ENCODE assay signal across 22 mouse cellular contexts in genomic region chr4:140809118-140809517, GRCm38 (mm10). TPM values are rescaled to one million over a fixed set of nuclear protein-coding genes. Genes with fewer than 3 reads are reported as not detected.
DNase-seq lines count a peak whose midpoint lies in the region; TF ChIP-seq lines count a peak whose summit lies in the region.
"Had no signal": no experiment of that assay in that cellular context is flagged by ENCODE, and none has a peak within 500 bp of the region (broad histone marks: within the 10 kb centered on the region; RNA-seq: fewer than 3 reads in every experiment).

No protein-coding gene starts in this region.

- no peak overlapping the region for H3K4me3 ChIP-seq in myocyte
- H3K4me3 ChIP-seq in layer of hippocampus, adult 2 months: no peak overlapping the region
- H3K4me3 ChIP-seq: gastrocnemius, adult 2 months; heart, adult 2 months; liver, embryonic 12.5 days had no signal

- peak overlapping the region; percentile 73 for H3K4me2 ChIP-seq in myocyte (ENCODE audit: low read depth)
- H3K4me2 ChIP-seq: liver, embryonic 12.5 days had no signal

- H3K27me3 ChIP-seq in myocyte (ENCODE audit: control insufficient read depth, insufficient read depth, insufficient read length): no peaks in the 10 kb centered on the region

- H3K36me3 ChIP-seq in myocyte (ENCODE audit: control insufficient read depth, insufficient read depth): no peaks in the 10 kb centered on the region
- H3K36me3 ChIP-seq: liver, embryonic 12.5 days had no signal

- H3K79me2 ChIP-seq in myocyte (ENCODE audit: control insufficient read depth, insufficient read depth): no peaks in the 10 kb centered on the region

- TF ChIP-seq POLR2A in myocyte (IDR thresholded peaks at IDR 0.05; ENCODE audit: insufficient read length, low read depth): peak; percentile 21

- H3ac ChIP-seq in myocyte (ENCODE audit: control insufficient read depth, insufficient read length): no peak overlapping the region

- H3K27ac ChIP-seq in layer of hippocampus, adult 2 months: no peak overlapping the region
- H3K27ac ChIP-seq: gastrocnemius, adult 2 months; heart, adult 2 months; liver, embryonic 12.5 days had no signal

- DNase-seq in adrenal gland, adult 2 months: peak; percentile 68
- DNase-seq in adrenal gland, adult 8-10 months: no peak
- peak; percentile 35 for DNase-seq in ovary, adult 18-20 months (ENCODE audit: low spot score)
- no peak for DNase-seq in ovary, postnatal 14 days (ENCODE audit: low spot score)
- peak; percentile 66 for DNase-seq in adrenal gland, postnatal 25 days
- no peak for DNase-seq in natural killer cell, adult 2 months (ENCODE audit: low spot score in 2 of 2)
- DNase-seq in layer of hippocampus, adult 2 months (ENCODE audit: low spot score in 2 of 2): no peak
- DNase-seq: B cell, adult 2 months; cerebellum, adult 9-10 months; gastrocnemius, adult 2 months; kidney, adult 11 months; kidney, postnatal 14 days; left cerebral cortex, postnatal 4 days; spleen, adult 18-20 months; thymus, postnatal 14 days had no signal

- no peak for TF ChIP-seq CTCF in layer of hippocampus, adult 2 months (conservative IDR thresholded peaks at IDR 0.05)

TF ChIP-seq in myocyte, 11 proteins besides CTCF, POLR2A, EP300 and RAD21:
- TF ChIP-seq POLR2AphosphoS2 (IDR thresholded peaks at IDR 0.05; ENCODE audit: insufficient read length, low read depth) (no peak), MYOD1 (IDR thresholded peaks at IDR 0.05; ENCODE audit: control insufficient read depth in 1 of 3, insufficient read length in 2 of 3, low read depth in 2 of 3) (peak in 2 of 3 experiments; percentile 74 to 91), CEBPB (IDR thresholded peaks at IDR 0.05; ENCODE audit: insufficient read depth, poor library complexity, severe bottlenecking) (no peak), TCF12 (IDR thresholded peaks at IDR 0.05; ENCODE audit: insufficient read depth, poor library complexity, severe bottlenecking) (no peak), MYOG (IDR thresholded peaks at IDR 0.05; ENCODE audit: control insufficient read depth in 1 of 3, insufficient read depth in 1 of 3, insufficient read length in 2 of 3, low read depth in 2 of 3) (peak in 2 of 3 experiments; percentile 63 to 78)

RNA-seq across cellular contexts. Expression of gene Padi3, which starts 1.3 kb away (rescaled TPM):
- total RNA-seq in adrenal gland, adult 2 months (2021): not detected
- not detected in 2 replicates for polyA plus RNA-seq in adrenal gland, adult 2 months (2012; rRNA removed)
- total RNA-seq in adrenal gland, adult 8-10 months (2022): not detected
- not detected in 2 replicates for total RNA-seq in adrenal gland, postnatal 25 days (2021)
- polyA plus RNA-seq in myocyte (2012; fragmentation: generic; extraction: Trizol): 2.8 TPM
- total RNA-seq in layer of hippocampus, adult 2 months (2021): not detected
- total RNA-seq: left cerebral cortex, postnatal 4 days had no signal
- polyA plus RNA-seq: forebrain, embryonic 16.5 days; heart, adult 2 months; neural tube, embryonic 14.5 days had no signal

RNA-seq across cellular contexts. Expression of gene Padi4, which starts 35.1 kb away (rescaled TPM):
- total RNA-seq in adrenal gland, adult 2 months (2021): 1 to 10 TPM in 1 of 2 experiments, under 1 TPM in 1; 0.62 to 1.8 TPM
- 0.76 and 0.99 TPM in 2 replicates for polyA plus RNA-seq in adrenal gland, adult 2 months (2012; rRNA removed)
- 1 to 10 TPM in 1 of 4 experiments, under 1 TPM in 3; 0.27 to 1.1 (median 0.35) TPM for total RNA-seq in adrenal gland, adult 8-10 months (2022)
- 0.76 TPM in 1 of 2 replicates, not detected in the other for total RNA-seq in adrenal gland, postnatal 25 days (2021)
- polyA plus RNA-seq in myocyte (2012; fragmentation: generic; extraction: Trizol): 1.4 TPM
- total RNA-seq in layer of hippocampus, adult 2 months (2021): not detected
- total RNA-seq: gastrocnemius, adult 2 months; layer of hippocampus, postnatal 10 days; left cerebral cortex, postnatal 4 days had no signal

RNA-seq across cellular contexts. Expression of gene Padi1, which starts 36.5 kb away (rescaled TPM):
- total RNA-seq in adrenal gland, adult 2 months (2021): not detected
- polyA plus RNA-seq in adrenal gland, adult 2 months (2012; rRNA removed): not detected in 2 replicates
- not detected for total RNA-seq in adrenal gland, adult 8-10 months (2022)
- not detected in 2 replicates for total RNA-seq in adrenal gland, postnatal 25 days (2021)
- polyA plus RNA-seq in myocyte (2012; fragmentation: generic; extraction: Trizol): 0.06 TPM
- total RNA-seq in layer of hippocampus, adult 2 months (2021): not detected
- total RNA-seq: heart, adult 2 months; layer of hippocampus, postnatal 10 days had no signal
- polyA plus RNA-seq: forebrain, embryonic 16.5 days; hindbrain, embryonic 16.5 days; liver, embryonic 12.5 days; neural tube, embryonic 14.5 days had no signal

Comparison
In these comparisons a context has a peak if more than half of its experiments do, and no peak if none do; other contexts are left out.
1. DNase-seq: peak in adrenal gland, adult 2 months (single experiment), ovary, adult 18-20 months (single experiment) and adrenal gland, postnatal 25 days (single experiment); none in adrenal gland, adult 8-10 months (single experiment), ovary, postnatal 14 days (single experiment), natural killer cell, adult 2 months (0 of 2) and layer of hippocampus, adult 2 months (0 of 2).